Mouse (Mus musculus): Measurements from ENCODE around the gene Gm21962.

- TF ChIP-seq CTCF (IDR thresholded peaks at IDR 0.05; ENCODE audit: control insufficient read depth, insufficient read depth, insufficient replicate concordance, low read depth, low read length) = no peak
- no peak for TF ChIP-seq POLR2A (IDR thresholded peaks at IDR 0.05; ENCODE audit: control insufficient read depth, low read depth, low read length)
Observed at GRCm38 (mm10) chr3:137644081-137644480, 27.2 kb upstream of the Gm21962 start.

Measured in testis, adult 2 months (tissue).